Mouse (Mus musculus): ENCODE measurements around the gene Cntnap1. TPM values are rescaled to one million over a fixed set of nuclear protein-coding genes. Genes with fewer than 3 reads are reported as not detected.

The Cntnap1 gene
- total RNA-seq, 2 experiments from 2014 or later: 1.7 to 2.4 TPM

GRCm38 (mm10) chr11:101195571-101195970 is 25.2 kb downstream of the Cntnap1 start:
- intact Hi-C loops (cut with DNase I): no loop called here
- DNase-seq (ENCODE audit: low spot score): no peak

GRCm38 (mm10) chr11:101196175-101196574 is 25.9 kb downstream of the Cntnap1 start:
- intact Hi-C loops (cut with DNase I): no loop called here

DNA sequence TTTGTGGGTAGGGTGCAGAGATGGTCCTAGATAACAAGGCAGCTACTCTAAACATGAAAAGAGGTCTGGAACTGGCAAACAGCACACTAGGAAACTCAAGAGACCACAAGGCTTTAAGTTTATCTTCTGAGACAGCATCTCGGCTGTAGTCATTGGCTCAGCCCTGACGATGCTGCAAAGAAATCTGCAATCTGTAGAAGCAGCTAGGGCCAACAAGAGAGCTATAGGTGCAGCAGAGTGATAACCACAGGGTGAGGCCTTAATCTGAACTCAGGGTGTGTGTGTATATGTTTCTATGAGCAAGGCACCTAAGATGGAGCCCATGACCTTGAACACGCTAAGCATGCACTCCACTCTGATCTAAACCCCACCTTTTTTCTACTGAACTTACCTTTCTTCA is 29.2 kb downstream of the Cntnap1 start:
- intact Hi-C loops (cut with DNase I): no loop called here
- DNase-seq (ENCODE audit: low spot score): no peak

More at GRCm38 (mm10) chr11:101196175-101196574, 25.9 kb downstream of the Cntnap1 start:
- DNase-seq (ENCODE audit: low spot score): no peak

- no peak for DNase-seq (ENCODE audit: low spot score)
- intact Hi-C loops (cut with DNase I): no loop called here
Measured at GRCm38 (mm10) chr11:101200986-101201385, 30.7 kb downstream of the Cntnap1 start.

DNA sequence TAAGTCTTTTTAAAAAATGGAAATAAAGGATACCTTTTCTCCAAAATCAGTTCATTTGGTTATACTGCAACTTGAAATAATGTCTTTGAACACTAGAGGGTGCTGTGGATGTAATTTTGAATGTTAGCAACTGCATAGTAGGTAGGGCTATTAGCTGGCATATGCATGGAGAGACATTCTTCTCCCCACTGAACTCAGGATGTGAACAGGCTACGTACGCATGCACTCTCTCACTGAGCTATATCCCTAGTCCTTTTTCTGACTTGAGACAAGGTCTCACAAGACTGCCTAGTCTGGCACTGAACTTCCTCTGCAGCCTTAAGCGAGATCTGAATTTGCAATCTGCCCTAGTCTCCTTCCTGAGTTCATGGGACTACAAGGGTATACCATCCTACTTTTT is 41.6 kb downstream of the Cntnap1 start:
- no peak for DNase-seq (ENCODE audit: low spot score)
- intact Hi-C loops (cut with DNase I): loop anchor here (1.0 to 5.0 kb wide), 3 partner anchors 36 to 185 kb away; partner anchors contain the start of gene Becn1

DNA sequence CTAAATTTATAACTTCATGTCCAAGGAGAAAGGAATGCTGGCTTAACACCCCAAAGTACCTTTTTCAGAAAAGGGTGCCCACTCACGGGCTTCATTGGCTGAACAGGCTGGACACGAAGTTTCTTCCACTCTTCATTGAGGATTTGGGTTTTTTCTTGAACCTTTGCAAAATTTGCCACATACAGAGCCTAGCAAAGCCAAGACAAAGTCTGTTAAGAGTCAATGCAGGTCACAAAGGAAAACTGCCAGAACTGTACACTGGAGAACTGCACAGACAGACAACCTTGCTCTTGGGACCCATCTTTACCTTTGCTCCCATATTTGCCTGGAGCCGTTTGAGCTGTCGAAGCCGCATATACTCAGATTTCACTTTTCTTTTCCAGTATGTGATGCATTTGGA is 46.6 kb downstream of the Cntnap1 start:
- no peak for DNase-seq (ENCODE audit: low spot score)
- intact Hi-C loops (cut with DNase I): no loop called here

DNA sequence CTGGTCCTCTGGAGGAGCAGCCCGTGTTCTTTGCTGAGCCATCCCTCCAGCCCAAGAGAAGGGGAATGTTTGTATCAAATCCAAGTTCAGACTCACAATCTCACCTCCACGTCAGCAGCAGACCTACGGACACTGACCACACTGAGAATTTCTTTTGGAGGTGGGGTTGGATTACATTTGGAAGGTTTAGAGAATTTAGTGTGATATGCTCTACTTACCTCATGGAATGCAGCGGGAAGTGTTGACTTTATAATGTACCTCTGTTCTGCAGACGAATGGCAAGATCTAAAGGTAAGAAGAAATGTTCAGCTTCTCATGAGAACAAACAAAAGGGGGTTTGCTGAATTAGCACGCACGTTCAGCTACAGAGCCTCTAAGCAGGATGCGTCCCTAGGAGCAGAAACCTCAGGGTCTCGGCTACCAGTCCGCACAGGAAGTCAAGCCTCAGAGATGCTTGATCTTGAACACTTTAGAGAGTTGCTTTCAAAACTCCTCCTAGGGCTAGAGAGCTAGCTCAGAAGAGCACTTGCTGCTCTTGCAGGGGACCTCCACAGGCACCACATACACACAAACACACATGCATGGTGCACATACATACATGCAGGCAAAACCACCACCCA is 48.2 kb downstream of the Cntnap1 start:
- intact Hi-C loops (cut with DNase I): no loop called here
- DNase-seq (ENCODE audit: low spot score): no peak

GRCm38 (mm10) chr11:101220853-101221252 is 50.5 kb downstream of the Cntnap1 start:
- no peak for DNase-seq (ENCODE audit: low spot score)
- intact Hi-C loops (cut with DNase I): no loop called here

DNA sequence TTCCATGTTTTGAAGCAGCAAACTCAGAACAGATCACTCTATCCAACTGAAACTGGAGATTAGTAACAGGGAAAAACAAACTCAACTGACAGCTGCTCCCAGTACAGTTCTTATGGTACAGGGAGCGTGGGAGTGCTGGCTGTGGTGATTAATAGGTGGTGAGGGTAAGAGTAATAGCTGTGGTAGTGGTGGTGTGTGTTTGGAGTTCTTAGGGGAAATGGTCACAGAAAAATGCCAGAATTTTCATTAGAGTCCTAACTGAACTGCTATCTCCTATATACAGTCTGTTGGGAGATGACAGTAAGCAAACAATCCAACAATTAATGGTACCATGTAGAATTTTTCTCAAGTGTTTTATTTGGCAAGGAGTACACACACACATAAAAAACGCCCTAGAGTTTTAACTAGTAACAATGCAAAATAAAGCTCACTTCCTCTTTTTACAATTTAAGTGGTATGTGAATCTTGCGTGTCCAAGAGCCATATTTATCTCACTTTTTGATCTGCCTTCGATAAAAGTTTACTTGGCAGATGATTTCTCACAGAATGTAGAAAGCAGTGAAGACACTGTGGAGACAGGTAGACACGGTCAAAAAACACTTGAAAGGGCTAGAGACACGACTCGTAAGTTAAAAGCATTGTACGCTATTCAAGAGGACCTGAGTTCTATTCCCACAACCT is 51.1 kb downstream of the Cntnap1 start:
- intact Hi-C loops (cut with DNase I): no loop called here
- DNase-seq (ENCODE audit: low spot score): no peak

GRCm38 (mm10) chr11:101224337-101224736 is 54.0 kb downstream of the Cntnap1 start:
- DNase-seq (ENCODE audit: low spot score): no peak
- intact Hi-C loops (cut with DNase I): no loop called here

DNA sequence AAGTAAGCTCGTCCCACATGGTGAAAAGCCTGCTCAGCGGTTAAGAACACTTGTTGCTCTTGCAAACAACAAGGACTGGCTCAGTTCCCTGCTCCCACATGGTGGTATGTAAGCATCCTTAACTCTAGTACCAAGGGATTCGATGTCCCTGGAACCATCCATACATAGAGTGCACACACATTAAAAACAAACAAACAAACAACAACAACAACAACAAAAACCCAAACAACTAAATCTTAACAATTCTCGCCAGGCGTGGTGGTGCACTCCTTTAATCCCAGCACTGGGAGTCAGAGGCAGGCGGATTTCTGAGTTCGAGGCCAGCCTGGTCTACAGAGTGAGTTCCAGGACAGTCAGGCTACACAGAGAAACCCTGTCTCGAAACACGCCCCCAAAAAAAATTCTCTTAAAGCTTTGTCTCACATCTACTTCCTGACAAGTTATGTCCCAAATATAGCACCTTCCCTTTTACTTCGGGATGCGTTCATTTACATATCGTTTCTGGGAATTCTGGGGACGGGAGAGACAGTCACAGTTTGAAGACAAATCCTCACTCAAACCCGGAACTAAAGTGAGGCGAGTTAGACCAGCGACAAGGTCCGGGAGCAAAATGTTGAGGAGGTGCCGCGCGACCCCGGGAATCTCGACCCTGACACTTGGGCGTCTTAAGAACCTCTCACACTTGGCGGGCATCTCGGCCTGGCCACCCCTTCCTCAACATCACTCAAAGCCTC is 55.2 kb downstream of the Cntnap1 start:
- intact Hi-C loops (cut with DNase I): no loop called here
- DNase-seq (ENCODE audit: low spot score): no peak

GRCm38 (mm10) chr11:101226065-101226701 is 55.9 kb downstream of the Cntnap1 start, which contains the start of gene Ezh1:
Gene Ezh1, minus strand, starts transcription at chr11:101226463.
- DNase-seq (ENCODE audit: low spot score): peak; percentile 86
- intact Hi-C loops (cut with DNase I): no loop called here

DNA sequence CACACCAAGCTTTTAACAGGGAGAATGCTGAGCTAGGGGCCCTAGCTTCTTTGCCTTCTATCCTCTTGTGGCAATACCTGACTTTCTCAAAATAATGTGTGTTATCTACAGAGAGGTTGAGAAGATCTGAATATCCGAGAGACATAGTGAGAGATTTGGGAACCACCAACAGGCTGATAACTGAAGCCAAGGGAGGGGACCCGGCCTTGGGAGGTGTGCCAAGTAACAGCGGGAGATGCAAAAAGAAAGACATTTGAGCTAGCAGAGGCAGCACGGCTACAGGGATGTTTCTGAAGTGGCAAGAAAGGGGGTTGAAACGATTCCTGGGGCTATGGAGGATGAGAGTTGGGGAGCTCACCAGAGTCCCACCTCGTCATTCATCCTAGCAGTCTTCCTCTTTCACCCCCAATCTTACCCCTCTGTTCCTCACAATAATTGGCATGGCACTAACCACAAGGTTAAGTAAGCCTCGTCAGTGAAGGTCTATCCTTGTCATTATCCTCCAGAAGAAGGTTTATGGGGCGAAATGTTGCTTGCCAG is 59.1 kb downstream of the Cntnap1 start:
- intact Hi-C loops (cut with DNase I): no loop called here
- DNase-seq (ENCODE audit: low spot score): no peak

DNA sequence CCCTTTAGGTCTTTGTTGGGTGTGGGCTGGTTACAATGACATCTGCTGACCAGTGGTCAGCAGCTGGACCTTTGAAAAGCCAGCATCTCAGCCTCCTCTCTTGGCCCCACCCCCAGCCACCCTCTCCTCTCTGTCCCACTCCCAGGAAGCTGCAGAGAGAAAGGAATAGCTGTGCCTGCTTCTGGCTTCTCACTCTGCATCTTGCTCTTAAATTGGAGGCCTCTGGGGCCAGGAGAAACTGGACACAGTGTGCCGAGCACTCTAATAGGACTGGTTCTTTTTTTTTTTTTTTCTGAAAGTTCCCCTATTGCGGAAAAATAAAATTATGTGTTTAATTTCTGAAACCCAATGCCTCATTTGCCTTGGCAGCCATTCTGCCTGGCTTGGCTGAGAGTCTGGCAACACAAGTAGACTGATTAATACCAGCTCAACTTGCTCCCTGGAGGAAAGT is 59.8 kb downstream of the Cntnap1 start:
- intact Hi-C loops (cut with DNase I): no loop called here
- peak; percentile 67 for DNase-seq (ENCODE audit: low spot score)

- DNase-seq (ENCODE audit: low spot score): no peak
- intact Hi-C loops (cut with DNase I): no loop called here
Measured at GRCm38 (mm10) chr11:101230526-101230925, 60.2 kb downstream of the Cntnap1 start.

DNA sequence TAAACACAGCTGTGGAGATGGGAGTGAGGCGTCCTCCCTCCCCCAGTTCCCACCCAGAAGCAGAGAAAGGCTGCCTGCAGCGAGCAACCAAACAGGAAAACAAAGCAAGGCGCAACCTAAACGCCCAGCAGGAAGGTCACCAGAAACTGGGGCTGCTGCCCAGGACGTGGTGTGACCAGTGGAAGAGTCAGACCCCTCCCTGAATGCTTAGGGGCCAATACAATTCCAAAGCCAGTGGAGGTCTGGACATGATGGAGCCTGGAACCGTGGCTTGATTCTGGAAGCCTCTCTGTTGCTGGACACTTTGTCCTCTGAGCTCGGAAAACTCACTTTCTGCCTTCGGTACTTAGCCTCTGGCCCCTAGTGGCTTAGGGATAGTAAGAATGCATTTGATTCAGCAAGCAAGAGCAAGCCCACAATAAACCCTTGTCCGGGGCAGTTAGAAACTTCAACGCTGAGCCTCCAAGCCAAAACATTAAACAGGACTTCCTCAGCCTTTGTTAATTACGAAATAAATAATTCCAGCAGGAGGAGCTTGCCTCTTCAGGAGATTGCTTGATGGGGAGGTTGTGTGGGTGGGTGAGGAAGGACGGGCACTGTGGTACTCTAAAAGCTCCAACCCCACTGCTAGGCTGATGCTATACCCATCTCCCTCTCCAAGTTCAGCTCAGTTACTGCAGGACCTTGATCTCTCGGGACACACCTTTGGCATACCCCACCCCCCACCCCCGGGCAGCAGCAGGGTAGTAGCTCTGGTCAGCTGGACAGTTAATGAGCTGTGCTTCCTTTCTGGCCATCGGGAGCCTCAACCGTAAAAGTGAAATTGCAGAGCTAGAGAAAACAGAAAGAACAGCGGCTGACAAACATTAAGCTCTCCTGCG is 60.9 kb downstream of the Cntnap1 start:
- intact Hi-C loops (cut with DNase I): loop anchor here (1.0 kb wide), 1 partner anchor 15 kb away; the partner anchor contains the start of gene Ramp2

DNA sequence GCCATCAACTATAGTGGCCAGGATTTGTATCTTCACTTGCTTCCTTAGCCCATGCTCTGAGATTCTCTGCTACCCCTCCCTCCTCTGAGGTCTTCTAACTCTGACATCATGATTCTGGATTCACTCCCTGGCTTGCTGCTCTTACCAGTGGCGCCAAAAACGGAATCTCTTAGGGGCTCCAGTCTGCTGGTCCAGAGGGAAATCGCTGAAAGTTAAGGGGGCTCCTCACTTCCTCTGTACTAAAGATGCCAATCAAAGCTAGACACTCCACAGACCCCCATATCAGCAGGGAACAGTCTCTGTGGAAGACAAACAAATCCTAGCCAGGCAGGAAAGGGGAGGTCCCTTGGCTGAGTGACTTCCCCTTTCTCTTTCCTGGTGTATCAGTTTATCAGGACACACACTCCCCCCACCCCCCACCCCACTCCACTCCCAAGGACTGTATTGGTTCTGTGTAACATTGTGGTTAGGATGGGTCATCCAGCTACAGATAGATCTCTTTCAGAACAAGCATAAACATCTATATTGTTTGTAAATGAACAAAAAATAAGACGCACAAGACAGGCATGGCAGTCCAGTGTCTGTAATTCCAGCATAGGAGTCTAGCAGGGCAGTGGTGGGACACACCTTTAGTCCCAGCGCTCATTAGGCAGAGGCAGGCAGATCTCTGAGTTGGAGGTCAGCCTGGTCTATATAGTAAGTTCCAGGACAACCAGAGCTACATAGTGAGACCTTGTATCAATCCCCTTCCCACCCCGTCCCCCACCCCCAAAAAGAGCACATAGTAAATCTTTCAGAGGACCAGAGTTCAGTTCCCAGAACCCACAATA is 61.9 kb downstream of the Cntnap1 start:
- intact Hi-C loops (cut with DNase I): no loop called here

More for the DNA sequence above, 60.9 kb downstream of the Cntnap1 start:
- peak; percentile 88 for DNase-seq (ENCODE audit: low spot score)

GRCm38 (mm10) chr11:101233240-101233639 is 62.9 kb downstream of the Cntnap1 start:
- no peak for DNase-seq (ENCODE audit: low spot score)
- intact Hi-C loops (cut with DNase I): no loop called here

More for the DNA sequence above, 61.9 kb downstream of the Cntnap1 start:
- peak; percentile 62 for DNase-seq (ENCODE audit: low spot score)

All from heart, postnatal 25 days (tissue).